Mouse (Mus musculus) inflammation-experienced regulatory T-cells, adult 6 months (primary cell): Measurements from ENCODE around the gene Esyt1. TPM values are rescaled to one million over a fixed set of nuclear protein-coding genes. Genes with fewer than 3 reads are reported as not detected.
"Not testable (repeated sequence)": the region's sequence is repeated elsewhere in the genome, so short reads cannot be mapped to it uniquely, and the experiment has no call there.

ENCODE experiments used
- ATAC-seq: one replicate; pipeline ENCODE4 v1.8.0; 2017
- polyA plus RNA-seq, 3 experiments: library from polyadenylated mRNA; unstranded; fragments of 100-300 nt; shearing (Covaris generic); gene quantifications; one replicate each; pipeline ENCODE4 v1.2.1; 2017

Gene Esyt1
- polyA plus RNA-seq, 3 experiments from 2014 or later: 68.4 to 89.7 (median 70.4) TPM

DNA sequence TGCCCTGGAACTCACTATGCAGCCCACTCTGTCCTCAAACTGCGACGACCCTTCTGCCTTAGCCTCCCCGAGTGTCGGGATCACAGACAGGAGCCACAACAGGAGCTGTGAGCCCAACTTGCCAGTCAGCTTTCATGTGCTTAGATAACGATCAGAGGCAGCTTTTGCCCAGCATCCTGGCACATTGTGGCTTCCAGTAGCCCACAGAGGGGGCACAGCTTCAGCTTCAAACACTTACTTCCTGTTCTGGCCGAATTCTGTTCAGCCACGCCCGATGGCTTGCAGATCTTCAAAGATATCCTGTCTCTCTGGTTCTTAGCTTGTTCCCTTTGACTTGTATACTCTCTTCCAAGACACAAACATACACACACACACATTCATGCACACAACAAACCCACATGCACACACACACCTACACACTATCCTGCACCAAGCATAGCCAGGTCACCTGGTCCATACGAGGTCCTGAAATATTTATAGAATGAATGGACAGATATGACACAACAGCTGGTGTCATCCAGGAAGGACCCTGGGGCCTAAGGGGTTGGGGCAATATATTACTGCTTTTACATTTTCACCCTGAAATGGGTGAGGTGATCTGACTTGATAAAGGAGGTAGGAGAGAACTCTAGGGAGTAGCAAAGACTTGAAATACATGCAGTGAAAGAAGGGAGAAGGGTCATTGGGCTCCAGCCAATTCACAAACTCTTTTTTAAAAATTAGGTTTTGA is 20.9 kb downstream of the Esyt1 start:
- ATAC-seq: peak; percentile 85

DNA sequence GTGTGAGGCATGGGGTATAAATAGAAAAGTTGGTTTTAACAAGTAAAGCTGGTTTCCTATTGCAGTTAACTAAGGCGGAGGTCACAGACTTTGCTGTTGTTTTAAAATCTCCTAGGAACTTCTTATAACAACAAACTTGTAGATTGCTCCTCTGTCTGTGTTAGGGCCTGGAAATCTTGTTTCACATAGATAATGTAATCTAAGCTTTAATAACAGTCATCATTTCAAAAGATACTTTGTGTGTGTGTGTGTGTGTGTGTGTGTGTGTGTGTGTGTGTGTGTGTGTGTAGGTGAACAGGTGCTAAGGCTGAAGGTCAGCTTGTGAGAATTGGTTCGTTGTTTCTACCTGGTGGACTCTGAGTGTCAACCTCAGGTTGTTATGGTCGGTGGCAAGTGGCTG is 21.7 kb downstream of the Esyt1 start:
- no peak for ATAC-seq

DNA sequence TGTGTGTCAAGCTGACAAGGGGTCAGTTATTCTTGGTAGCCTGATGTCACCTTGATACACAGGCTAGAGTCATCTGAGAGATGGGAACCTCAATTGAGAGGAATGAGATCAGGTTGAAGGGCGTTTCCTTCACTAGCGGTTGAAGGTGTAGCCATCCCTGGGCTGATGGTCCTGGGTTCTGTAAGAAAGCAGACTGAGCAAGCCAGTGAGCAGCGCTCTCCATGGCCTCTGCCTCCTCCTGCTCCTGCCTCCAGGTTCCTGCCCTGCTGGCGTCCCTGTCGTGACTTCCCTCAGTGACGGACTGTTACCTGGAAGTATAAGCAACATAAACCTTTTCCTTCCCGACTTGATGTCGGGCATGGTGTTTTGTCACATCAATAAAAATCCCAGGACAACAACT is 22.1 kb downstream of the Esyt1 start:
- ATAC-seq: no peak

DNA sequence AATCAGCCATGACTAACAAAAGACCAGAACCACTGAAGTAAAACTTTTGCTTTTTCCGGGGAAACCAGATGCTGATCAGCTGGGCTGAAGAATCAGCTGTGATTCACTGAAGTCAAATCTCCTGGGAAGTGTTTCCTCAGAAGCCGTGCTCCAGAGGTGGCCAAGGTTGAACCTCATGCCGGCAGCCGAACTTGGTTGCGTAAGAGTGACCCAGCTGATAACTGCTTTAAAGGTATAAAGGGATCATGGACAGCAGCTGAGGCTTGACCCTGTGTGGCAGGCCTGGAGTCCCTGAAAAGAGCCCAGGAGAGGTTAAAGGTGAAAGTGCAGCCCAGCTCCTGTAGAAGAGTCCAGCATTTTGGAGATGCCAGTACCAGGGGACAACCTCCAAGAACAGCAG is 23.3 kb downstream of the Esyt1 start:
- ATAC-seq: no peak

DNA sequence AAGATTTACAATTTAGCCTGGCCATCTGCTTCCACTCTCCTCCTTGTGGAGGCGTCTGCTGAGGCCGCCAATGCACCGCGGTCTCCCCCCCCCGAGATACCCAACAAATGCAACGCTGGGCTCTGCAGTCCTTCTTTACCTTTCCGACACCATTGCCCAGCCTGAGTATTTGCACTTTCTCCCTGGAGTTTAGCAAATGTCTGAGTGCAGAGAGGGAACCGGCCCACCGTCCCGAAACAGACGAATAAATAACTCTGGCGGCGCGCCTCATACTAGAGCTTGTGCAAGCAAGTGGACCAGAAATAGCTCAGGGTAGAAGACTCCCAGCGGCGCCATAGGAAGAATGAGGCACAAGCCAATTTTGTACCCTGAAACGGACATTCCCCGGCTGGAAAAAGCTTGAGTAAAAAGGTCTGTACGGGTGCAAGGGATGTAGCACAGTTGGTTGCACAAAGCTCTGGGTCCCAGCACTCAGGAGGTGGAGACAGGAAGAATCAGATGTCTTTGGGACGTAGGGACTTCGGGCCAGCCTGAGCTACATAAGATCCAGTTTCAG is 26.5 kb downstream of the Esyt1 start:
- ATAC-seq: no peak

DNA sequence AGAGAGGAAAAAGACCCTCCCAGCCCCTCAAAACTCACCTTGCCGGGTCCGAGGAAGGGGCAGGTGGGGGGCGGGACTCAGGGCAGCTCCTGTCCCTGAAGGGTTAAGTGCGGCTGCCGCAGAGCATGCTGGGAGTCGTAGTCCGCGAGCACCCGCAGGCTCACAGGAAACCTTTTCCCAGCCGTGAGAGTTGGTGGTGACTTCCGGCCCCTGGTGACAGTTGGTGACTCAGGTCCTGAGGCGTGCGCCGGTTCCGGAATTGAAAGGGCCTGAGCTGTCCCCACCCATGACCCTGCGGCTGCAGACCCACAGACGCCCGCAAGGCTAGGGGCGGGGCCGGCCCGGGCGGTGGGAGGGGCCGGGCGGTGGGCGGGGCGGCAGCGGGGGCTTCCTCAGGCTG is 27.1 kb downstream of the Esyt1 start, which contains the start of gene Myl6b:
Gene Myl6b, minus strand, starts transcription at position 96 of the 400 bp plus-strand sequence.
- ATAC-seq: peak; percentile 79

DNA sequence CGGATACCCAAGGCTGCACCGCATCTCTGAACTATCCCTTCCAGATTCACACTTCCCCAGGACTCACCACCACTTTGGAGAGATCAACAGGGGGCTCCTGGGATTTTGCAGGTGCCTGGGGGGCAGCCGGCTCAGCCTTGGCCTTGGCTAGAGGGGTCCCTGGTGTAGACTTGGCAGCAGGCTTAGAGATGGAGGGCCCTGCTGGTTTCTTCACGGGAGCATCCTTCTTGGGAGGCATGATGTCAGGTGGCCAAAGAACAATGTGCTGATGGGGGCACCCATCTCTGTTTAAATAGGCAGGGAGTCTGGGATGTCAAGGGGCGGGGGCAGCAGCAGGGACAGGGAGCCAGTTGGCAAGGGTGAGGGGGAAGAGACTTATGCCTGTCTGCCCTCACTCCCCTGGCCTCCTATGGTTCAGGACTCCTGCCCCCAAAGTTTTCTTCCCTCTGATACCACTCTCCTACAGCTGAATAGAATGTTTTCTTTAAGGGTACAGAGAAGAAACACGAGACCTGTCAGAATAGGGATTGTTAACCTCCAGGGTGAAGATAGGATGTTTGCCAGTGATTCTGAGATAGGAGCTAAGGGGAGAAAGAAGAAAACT is 28.4 kb downstream of the Esyt1 start:
- no peak for ATAC-seq

DNA sequence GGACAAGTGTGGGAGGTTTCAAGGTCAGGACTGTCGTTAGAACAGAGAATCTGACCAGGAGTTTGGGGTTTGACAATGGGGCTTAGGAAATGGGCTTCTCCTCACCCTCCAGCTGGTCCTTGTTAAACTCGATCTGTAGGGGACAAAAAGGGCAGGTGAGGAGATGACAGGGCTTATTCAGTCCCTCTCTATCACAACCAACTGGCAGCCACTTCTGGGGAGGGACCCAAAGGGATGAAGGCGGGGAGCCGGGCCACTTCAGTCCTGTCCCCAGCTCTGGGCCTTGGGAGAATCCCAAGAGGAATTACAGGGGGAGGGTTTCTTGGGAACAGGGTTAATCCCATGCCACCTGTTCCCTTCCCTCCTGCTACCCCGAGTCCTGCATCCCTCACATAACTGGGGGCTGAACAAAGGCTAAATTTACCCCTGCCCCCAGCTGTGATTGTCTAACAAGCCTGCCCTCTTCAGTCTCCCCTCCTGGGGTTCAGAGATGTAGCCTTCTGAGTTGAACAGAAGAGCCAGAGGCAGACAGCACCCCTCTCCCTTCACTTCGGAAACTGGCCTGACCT is 29.1 kb downstream of the Esyt1 start:
- ATAC-seq: no peak

DNA sequence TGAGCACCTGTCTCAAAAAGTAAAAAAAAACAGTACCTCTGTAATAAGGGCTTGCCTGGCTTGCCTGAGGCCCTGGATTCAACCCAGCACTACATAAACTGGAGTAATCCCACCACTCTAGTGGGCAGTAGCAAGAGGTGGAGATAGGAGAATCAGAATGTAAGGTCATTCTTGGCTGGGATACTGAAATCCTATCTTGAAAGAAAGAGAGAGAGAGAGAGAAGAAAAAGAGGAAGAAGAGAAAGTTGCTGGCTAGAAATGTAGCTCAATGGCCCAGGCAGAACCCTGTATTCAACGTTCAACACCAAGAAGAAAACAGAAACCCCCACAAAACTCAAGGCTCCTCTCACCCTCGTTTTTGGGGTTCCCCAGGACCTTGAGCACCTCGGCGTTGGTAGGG is 29.8 kb downstream of the Esyt1 start:
- ATAC-seq: no peak

DNA sequence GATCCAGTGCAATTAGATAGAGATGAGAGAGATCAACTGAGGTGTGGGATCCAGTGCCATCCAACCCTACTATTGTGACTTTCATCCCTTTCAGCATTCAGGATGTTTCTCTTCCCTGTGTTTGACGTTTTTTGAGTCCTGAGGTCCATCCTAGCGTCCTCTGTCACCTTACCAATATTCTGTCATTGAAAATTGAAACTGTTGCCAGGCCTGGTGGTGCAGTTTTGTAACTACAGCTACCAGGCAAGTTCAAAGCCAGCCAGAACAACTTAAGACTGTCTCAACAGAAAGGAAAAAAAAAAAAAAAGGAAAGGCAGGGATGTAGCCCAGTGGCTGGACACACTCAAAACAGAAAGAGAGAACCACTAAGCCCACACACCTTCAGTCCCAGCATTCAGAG is 30.4 kb downstream of the Esyt1 start:
- no peak for ATAC-seq

DNA sequence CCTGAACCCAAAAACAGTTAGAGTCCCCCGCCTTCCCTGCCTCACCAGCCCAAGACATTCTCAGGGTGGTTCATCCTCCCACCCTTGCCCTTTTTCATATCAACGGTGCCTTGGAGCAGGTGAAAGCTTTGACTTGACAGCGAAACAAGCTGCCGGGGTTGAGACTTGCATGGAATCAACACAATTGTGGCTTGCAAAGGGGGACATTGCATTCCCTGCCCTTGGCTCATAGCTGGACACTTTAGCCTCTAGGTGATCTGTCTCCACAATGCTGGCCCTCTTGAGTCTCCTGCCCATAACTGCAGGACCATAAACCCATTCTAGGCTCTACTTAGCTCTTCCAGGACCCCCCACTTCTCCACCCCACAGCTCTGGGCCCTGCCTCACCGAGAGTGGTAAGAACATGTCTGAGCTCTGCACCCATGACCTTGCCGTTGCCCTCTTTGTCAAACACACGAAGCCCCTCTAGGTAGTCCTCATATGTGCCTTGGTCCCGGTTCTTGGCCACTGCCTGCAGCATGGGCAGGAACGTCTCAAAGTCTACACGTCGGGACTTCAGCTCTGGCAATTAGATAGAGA is 30.9 kb downstream of the Esyt1 start:
- ATAC-seq: no peak

DNA sequence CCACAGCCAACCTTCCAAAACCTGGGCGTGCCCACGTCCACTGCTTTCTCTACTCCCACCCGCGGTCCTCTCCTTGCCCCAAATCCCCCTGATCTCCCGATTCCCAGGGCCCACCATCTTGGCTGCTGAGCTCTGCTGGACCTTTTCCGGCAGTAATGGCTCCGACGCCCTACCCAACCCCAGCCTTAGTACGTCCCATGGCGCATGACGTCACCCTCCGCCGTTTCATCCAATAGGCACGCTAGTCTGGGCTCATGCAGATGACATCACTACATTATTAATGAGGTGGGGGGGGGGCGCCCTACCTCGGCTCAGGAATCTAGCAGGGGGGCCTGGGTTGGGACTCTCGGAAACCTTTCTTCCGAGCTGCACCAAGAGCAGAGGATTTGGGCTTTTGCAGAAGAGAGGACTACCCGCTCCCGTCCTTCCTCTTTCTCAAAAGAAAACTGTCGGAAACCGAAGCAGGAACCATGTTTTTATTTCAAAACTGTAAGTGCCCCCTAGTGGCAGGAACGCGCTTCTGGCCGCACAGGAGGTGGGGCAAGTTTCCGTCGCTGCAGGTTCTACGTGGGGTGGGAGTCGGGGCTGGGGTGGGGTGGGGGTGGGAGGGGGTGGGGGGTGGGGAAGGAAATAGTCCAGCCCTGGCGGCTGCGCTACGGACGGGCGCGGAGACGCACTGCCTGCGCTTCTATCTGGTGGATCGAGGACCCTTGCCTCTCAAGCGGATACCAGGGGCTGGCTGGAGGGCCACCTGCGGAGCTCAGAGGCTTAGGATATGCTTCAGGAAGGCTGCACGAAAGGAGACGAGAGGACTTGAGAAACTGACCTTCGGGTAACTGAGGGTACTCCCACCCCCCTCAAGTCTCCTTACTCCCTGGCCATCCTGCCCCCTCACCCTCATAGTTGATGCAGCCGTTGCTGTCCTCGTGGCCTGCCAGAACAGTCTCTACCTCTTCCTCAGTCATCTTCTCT is 31.7 kb downstream of the Esyt1 start, which contains the start of gene Myl6:
Gene Myl6, minus strand, starts transcription at position 451 of the 972 bp plus-strand sequence.
- peak; percentile 86 for ATAC-seq

DNA sequence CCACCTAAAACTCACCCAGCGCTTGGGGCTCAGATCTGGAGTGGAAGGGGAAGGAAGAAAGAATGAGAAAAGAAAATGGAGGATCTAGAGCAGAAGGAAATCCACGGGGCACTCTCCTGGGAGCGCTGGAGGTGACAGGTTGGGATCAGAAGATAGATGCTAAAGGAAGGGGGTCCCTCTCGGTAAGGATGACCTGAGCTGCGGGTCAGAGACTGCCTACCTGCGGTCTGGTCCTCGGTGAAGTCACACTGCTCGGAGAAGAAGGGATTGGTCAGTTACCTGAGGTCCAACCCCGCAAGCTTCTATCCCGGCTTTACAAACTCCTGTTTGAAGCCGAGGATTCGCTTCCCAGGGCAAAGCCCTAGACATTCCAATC is 32.4 kb downstream of the Esyt1 start:
- ATAC-seq: peak; percentile 9

DNA sequence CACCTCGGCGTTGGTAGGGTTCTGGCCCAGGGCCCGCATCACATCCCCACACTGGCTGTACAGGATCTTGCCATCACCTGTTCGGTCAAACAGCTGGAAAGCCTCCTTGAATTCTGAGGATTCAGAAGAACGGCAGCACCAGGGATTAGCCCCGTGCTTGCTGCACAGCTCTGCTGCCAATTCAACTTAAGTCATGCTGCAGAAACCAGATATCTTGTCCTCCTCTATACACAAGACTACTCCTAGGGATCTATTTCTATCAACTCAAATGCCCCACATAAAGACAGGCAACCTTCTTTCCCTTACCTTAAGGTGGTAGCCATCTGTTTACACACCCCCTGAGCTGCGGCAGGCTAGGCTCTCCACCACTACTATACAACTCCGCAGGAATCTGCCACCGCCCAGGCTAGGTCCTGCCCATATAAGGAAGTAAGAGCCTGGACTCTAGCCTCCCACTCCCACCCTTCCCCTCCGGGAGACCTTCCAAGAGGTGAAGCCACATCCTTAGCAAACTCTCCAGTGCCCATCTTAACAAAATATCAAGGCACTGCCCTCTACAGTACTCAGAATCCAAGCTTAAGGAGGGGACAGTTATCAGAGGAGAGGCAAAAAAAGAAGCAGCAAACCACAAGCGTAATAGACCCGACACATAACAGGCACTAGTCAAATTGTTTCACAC is 32.9 kb downstream of the Esyt1 start:
- ATAC-seq: peak; percentile 3

DNA sequence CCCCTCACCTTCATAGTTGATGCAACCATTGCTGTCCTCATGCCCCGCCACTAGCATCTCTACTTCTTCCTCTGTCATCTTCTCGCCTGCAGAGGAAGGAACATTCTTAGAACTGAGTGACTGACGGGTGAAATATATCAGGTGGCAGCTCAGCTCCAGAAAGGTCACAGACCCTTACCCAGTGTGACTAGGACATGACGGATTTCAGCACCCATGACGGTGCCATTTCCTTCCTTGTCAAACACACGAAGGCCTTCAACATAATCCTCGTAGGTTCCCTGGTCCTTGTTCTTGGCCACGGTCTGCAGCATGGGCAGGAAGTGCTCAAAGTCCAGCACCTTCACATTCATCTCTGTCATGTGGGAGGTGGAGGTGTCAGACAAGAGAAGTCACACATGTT is 33.6 kb downstream of the Esyt1 start:
- not testable (repeated sequence) for ATAC-seq

DNA sequence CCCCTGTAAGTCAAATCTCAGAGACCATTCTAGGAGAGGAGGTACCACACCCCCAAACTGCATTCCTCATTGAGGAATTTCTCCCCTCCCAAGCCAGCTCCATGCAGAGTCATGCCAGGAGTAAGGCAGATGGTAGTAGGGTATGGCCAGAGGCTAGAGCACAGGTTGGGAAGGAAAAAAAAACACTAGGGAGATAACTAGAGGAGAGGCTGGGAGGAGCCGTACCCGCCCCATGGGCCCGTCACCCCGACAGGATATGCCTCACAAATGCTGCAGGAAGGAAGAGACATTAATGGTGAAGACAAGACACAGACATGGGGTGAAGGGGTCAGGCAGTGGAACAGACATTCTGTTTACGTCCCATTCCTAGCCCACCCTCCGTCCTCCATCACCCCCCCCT is 34.2 kb downstream of the Esyt1 start:
- no peak for ATAC-seq

DNA sequence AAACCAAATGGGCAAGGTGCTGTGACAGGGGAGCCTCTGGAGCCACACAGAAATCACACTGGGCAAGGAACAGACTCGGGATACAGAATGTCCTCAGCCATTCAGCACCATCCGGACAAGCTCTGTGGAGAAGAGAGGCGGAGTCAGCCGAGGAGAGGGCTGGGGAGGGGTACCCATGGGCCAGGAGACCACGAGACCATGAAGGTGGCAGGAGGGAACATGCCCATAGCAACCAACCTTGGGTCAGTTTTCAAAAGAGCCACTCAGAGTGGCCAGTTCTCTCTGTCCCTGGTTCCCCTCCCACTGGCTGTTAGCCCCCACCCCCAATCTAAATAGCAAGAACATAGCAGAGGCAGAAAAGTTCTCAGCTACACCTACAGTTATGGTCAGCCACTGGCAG is 34.8 kb downstream of the Esyt1 start:
- no peak for ATAC-seq

DNA sequence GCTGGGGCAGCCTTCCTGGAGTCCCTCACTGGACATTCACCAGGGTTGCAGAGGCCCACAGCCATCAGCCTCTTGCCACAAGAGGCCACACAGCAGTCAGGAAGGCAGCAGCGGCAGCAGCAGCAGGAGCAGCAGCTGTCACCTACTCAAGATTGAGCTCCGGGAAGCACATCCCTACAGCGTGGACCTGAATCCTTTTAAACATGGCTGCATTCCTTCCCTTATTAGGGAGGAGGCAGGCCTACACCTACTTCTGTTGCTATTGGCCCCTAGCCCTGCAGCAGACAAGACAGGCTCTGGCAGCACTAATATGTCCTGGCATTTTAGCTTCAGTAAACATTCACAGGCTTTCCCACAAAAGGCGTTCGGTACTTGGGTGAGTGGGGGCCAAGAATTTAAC is 35.4 kb downstream of the Esyt1 start:
- no peak for ATAC-seq

DNA sequence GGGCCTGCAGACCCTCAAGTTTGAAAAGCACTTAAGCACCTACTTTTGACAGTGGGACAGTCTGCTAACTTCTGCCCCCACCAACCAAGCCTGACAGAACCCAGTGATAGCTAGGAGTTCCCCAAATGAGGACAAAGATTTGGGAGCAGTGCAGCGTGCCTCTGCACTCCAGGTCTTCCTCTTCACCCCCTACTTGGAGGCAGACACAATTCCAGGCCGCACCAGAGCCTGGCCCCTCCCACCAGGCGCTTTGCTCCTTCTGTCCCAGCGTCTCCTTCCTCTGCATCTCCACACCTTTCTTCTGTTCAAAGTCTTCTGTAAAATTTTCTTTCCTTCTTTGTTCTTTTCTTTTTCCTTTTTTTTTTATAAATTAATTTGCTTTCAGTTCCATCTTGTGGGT is 35.9 kb downstream of the Esyt1 start:
- no peak for ATAC-seq

DNA sequence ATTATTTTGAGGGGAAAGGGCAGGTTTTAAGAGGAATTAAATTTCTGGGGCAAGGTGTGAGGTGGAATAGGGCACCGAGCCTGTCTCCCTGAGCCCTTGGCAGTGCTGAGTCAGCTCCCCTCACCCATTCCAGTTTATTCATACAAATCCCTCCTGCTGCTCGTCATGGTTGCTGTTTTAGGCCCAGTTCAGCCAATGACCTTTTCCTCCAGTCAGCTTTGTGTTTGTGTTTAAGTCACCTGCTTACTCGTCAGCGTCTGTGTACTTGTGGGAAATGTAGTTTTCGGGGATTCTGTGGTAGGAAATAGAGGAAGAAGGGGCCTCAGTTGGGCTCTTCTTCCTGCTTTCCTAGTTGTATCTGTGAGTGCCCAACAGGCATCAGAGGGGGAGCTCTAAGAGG is 36.3 kb downstream of the Esyt1 start:
- ATAC-seq: no peak

DNA sequence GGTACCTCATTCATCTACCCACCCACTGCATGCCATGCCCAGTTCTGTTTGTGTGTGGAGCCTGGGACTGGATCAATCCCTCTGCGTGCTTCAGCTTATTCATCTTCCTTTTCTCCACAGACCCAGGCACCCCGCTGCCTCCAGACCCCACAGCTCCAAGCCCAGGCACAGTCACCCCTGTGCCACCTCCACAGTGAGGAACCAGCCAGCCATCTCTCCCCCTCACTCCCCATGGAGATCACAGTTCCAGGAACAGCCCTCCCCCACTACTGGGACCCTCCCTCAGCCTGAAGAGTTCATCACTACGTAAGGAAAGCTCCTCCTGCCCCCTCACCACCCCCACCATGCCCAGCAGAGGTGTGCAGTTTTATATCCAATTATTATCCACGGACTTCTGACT is 36.9 kb downstream of the Esyt1 start:
- no peak for ATAC-seq
